Mouse (Mus musculus): ENCODE data around the gene Rxrb.
A peak's percentile ranks its signal among the peaks of the same experiment; 100 is the strongest.
"Not testable (repeated sequence)": the region's sequence is repeated elsewhere in the genome, so short reads cannot be mapped to it uniquely, and the experiment has no call there.

DNA sequence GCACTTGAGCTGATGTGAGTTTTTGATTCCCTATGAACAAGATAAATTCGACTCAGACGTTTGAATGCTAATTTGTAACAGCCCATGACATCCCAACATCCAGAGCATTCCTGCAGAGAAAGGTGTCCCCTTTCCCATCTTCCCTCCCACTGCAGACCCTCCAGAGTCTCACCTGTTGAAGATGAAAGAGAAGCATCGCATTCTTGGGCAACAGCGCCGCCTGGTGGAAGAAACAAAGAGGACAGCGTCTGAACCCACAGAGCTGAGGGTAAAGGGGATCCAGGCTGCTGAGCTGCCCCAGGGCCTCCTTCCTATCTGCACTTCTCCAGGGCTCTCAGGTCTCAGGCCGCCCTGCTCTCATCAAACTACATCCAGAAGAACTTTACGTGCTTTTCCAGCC is 49.5 kb upstream of the Rxrb start:
- not testable (repeated sequence) for TF ChIP-seq POLR2A (IDR thresholded peaks at IDR 0.05; ENCODE audit: borderline replicate concordance, low read depth, low read length)
- peak; percentile 90 for TF ChIP-seq CTCF (IDR thresholded peaks at IDR 0.05; ENCODE audit: low read depth, low read length)

Measured in bone marrow macrophage, adult 2 months (primary cell).